Mouse (Mus musculus): ENCODE results near the gene Kcns1. TPM values are rescaled to one million over a fixed set of nuclear protein-coding genes. Genes with fewer than 3 reads are reported as not detected.

Gene Kcns1
- polyA plus RNA-seq, 1 experiment from 2014 or later, result 1.3 TPM

DNA sequence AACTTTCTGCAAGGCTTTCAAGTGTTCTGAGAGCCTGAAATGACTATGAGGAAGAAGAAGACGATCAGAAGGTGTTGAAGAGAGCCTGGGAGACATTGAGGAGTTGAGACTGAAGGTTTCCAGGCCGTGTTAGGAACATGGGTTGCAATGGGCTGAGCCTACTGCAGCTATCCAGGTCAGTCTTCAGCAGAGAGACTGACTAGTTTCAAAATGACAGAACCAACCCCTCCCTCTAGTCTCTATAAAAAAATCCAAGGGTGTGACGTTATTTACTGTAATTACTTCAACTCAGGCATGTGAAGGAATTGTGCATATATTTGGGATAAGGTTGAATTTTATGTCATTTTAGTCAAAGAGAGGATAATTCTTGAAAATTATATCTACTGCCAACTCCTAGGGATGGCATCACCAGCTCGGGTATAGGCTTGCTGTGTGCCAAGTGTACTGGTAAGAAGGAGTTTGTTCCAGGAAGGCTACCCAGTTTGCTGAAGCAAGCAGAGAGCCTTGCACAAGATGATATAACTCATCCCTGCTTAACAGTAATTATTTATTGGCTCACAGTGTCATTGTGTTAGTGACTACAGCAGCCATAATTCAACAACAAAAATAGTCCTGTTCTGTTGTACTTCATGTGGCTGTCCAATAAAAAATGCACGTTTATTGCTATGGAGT, 24.2 kb upstream of the Kcns1 start:
- Histone ChIP-seq H3K4me1 (replicated peaks; ENCODE audit: control insufficient read depth, insufficient read depth, low read length) (no peaks in the 10 kb centered on the region), H3K4me2 (ENCODE audit: low read length) (no peak overlapping the region), H3K36me3 (ENCODE audit: control insufficient read depth, insufficient read depth) (no peaks in the 10 kb centered on the region), H3K4me3 (replicated peaks; ENCODE audit: low read length) (no peak overlapping the region), H3K9me3 (ENCODE audit: control insufficient read depth, low read length) (no peaks in the 10 kb centered on the region), H3K9ac (replicated peaks; ENCODE audit: low read depth, low read length) (no peak overlapping the region), H3K27ac (ENCODE audit: low read length) (no peak overlapping the region), H3K27me3 (replicated peaks; ENCODE audit: control insufficient read depth, insufficient read depth, low read length) (no peaks in the 10 kb centered on the region)
- 83% methylated on average over 5 of the region's 5 CpGs for WGBS
- ATAC-seq, result no peak

DNA sequence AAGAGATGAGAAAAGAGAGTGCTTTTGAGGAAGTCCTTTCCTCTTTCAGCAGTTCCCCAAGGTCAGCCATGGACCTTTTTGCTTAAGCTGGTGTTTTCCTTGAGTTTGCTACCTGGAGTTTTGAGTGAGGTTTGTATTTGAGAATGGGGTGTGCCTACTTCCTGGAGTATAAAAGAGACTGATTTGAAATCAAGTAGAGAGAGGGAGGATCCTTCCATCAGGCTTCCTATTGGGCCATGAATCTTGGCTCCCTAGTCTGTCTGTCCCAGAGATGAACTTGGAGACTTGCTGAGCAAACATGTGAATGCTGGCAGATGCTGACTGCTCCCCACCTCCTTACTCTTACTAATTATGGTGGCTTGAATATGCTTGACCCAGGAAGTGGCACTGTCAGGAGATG, 21.4 kb upstream of the Kcns1 start:
- Histone ChIP-seq H3K4me3 (replicated peaks; ENCODE audit: low read length) (no peak overlapping the region), H3K27me3 (replicated peaks; ENCODE audit: control insufficient read depth, insufficient read depth, low read length) (no peaks in the 10 kb centered on the region), H3K9ac (replicated peaks; ENCODE audit: low read depth, low read length) (no peak overlapping the region), H3K27ac (ENCODE audit: low read length) (no peak overlapping the region), H3K36me3 (ENCODE audit: control insufficient read depth, insufficient read depth) (no peaks in the 10 kb centered on the region), H3K4me1 (replicated peaks; ENCODE audit: control insufficient read depth, insufficient read depth, low read length) (no peaks in the 10 kb centered on the region), H3K4me2 (ENCODE audit: low read length) (no peak overlapping the region), H3K9me3 (ENCODE audit: control insufficient read depth, low read length) (no peaks in the 10 kb centered on the region)
- ATAC-seq, result no peak

DNA sequence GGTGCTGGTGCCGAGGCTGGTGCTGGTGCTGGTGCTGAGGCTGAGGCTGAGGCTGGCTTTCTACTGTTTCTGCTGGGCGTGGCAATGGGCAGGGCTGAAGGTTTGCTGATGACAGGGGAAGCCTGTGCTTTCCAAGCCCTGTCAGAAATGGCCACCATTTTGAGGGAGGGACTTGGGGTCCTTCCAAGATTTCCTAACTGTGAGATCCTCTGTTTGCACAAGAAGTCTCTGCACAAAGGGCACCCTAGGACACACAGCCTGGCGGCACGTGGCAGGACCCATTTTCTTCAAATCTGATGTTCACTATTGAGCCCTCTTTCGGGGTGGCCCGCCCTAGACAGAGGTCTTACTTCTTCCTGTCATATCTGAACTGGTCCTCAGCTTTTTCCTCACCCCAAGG, 19.7 kb upstream of the Kcns1 start, which contains the start of gene Wfdc12:
Gene Wfdc12, minus strand, starts transcription at position 33 of the 400 bp plus-strand sequence.
- Histone ChIP-seq H3K4me2 (ENCODE audit: low read length) (no peak within 1 kb of the TSS), H3K4me1 (replicated peaks; ENCODE audit: control insufficient read depth, insufficient read depth, low read length) (no peaks in the 10 kb centered on the region), H3K36me3 (ENCODE audit: control insufficient read depth, insufficient read depth) (no peaks in the 10 kb centered on the region), H3K4me3 (replicated peaks; ENCODE audit: low read length) (no peak within 1 kb of the TSS), H3K27me3 (replicated peaks; ENCODE audit: control insufficient read depth, insufficient read depth, low read length) (no peaks in the 10 kb centered on the region), H3K9me3 (ENCODE audit: control insufficient read depth, low read length) (no peaks in the 10 kb centered on the region), H3K9ac (replicated peaks; ENCODE audit: low read depth, low read length) (no peak within 1 kb of the TSS), H3K27ac (ENCODE audit: low read length) (no peak within 1 kb of the TSS)
- 89% methylated on average over 6 of the region's 6 CpGs for WGBS
- no peak for ATAC-seq

DNA sequence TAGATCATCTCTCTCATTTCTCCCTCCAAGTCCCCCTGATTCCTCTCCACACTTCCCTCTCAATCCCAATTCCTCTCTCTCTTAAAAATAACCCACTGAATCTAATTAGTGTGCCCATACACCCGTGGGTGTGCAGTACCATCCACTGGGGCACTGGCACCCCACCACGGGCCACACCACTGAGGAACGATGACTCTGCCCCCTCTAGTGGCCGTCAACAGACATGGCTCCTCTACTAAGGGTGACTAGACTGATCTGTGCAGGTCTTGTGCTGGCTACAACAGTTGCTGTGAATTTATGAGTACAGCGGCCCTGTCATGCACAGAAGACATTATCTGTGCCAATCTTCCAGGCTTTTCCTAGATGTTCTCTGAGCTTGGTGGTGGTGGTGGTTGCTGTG, 17.8 kb upstream of the Kcns1 start:
- no peak overlapping the region for H3K4me2 ChIP-seq (ENCODE audit: low read length)
- H3K27me3 ChIP-seq (replicated peaks; ENCODE audit: control insufficient read depth, insufficient read depth, low read length), result no peaks in the 10 kb centered on the region
- peaks cover 2% of the 10 kb centered on the region; the same call in 1 of the 2 replicates for H3K4me1 ChIP-seq (replicated peaks; ENCODE audit: control insufficient read depth, insufficient read depth, low read length)
- H3K9me3 ChIP-seq (ENCODE audit: control insufficient read depth, low read length), result no peaks in the 10 kb centered on the region
- WGBS, result 35% methylated on average over 5 of the region's 5 CpGs
- no peak overlapping the region for H3K9ac ChIP-seq (replicated peaks; ENCODE audit: low read depth, low read length)
- no peaks in the 10 kb centered on the region for H3K36me3 ChIP-seq (ENCODE audit: control insufficient read depth, insufficient read depth)
- no peak for ATAC-seq
- H3K27ac ChIP-seq (ENCODE audit: low read length), result no peak overlapping the region
- no peak overlapping the region for H3K4me3 ChIP-seq (replicated peaks; ENCODE audit: low read length)

DNA sequence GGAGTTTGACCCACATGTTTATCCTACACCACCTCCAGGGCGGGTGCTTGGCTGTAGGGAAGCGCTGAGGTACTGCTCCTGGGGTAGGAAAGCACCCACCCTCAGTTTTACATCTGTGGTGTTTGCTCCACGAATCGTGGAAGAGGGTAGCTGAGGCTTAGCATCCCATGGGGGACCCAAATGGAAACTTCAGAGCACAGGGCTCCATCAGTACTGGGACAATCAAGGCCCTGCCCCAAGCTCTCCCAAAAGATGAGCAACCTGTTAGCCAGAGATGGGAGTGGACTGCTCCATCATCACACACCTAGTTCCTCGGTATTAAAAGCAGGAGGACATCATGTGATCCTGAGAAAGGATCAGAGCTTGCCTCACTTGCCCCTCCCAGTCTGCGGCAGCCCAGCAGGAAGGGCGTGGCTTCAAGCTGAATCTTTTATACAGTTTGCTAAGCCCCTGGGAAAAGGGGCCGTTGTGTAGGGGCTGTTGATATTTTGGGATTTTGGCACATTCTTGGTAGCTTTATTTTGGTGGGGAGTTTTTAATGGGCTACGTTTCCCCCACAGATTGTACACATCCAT, 13.3 kb upstream of the Kcns1 start:
- no peak overlapping the region for H3K9ac ChIP-seq (replicated peaks; ENCODE audit: low read depth, low read length)
- H3K27me3 ChIP-seq (replicated peaks; ENCODE audit: control insufficient read depth, insufficient read depth, low read length), result no peaks in the 10 kb centered on the region
- peaks cover 2% of the 10 kb centered on the region; the same call in 1 of the 2 replicates for H3K4me1 ChIP-seq (replicated peaks; ENCODE audit: control insufficient read depth, insufficient read depth, low read length)
- H3K4me3 ChIP-seq (replicated peaks; ENCODE audit: low read length), result no peak overlapping the region
- no peak overlapping the region for H3K27ac ChIP-seq (ENCODE audit: low read length)
- H3K4me2 ChIP-seq (ENCODE audit: low read length), result no peak overlapping the region
- no peaks in the 10 kb centered on the region for H3K36me3 ChIP-seq (ENCODE audit: control insufficient read depth, insufficient read depth)
- H3K9me3 ChIP-seq (ENCODE audit: control insufficient read depth, low read length), result no peaks in the 10 kb centered on the region
- 37% methylated on average over 9 of the region's 9 CpGs for WGBS
- no peak for ATAC-seq

DNA sequence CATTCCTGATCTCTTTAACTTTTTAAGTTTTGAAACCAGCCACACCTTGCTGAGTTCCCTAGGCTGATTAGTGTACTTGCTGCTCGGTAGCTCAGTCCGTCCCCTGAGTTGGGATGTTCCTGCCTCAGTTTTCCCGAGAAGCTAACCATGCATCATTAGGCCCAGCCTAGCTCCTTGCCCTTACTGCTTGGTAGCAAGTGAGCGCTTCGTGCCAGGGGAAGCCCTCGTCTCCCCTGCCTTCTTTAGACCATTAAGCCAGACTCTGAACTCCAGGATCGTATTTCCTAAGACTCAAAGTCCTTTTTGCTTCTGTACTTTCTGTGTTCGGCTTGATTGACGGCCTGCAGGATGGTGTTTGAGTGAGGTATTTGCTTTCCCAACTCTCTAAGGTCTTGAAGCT, 12.4 kb upstream of the Kcns1 start:
- no peak for ATAC-seq
- no peaks in the 10 kb centered on the region for H3K36me3 ChIP-seq (ENCODE audit: control insufficient read depth, insufficient read depth)
- no peaks in the 10 kb centered on the region for H3K9me3 ChIP-seq (ENCODE audit: control insufficient read depth, low read length)
- H3K9ac ChIP-seq (replicated peaks; ENCODE audit: low read depth, low read length), result no peak overlapping the region
- WGBS, result 64% methylated on average over 9 of the region's 9 CpGs
- no peaks in the 10 kb centered on the region for H3K27me3 ChIP-seq (replicated peaks; ENCODE audit: control insufficient read depth, insufficient read depth, low read length)
- no peak overlapping the region for H3K27ac ChIP-seq (ENCODE audit: low read length)
- peaks cover 2% of the 10 kb centered on the region; the same call in 1 of the 2 replicates for H3K4me1 ChIP-seq (replicated peaks; ENCODE audit: control insufficient read depth, insufficient read depth, low read length)
- H3K4me3 ChIP-seq (replicated peaks; ENCODE audit: low read length), result no peak overlapping the region
- no peak overlapping the region for H3K4me2 ChIP-seq (ENCODE audit: low read length)

DNA sequence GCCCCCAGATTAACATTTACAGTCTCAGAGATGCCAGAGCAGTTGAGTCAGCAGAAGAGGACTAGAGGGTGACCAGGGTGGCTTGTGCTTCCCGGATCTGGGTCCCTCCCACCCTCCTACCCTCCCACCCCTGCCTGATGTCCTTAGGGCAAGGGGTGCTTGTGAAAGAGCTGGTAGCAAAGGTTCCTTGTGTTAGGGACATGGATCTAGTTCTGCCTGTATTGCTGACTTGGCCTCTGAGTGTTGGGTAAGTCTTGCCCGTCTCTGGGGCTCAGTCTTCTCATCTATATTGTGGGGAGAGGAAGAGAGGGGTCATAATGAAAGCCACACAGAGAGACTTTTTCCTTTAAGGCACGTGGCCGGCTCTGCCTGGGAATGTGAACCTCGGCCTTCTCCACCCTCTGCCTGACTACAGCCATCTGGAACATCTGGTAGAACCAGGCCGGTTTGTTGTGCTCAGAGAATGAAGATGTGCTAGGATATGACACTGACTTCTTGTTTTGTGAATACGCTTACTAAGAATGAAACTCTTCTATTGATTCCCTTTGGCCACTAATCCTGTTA, 11.9 kb upstream of the Kcns1 start, which contains the start of gene Wfdc5:
Gene Wfdc5, minus strand, starts transcription at position 51 of the 564 bp plus-strand sequence.
- Histone ChIP-seq H3K27me3 (replicated peaks; ENCODE audit: control insufficient read depth, insufficient read depth, low read length) (no peaks in the 10 kb centered on the region), H3K9me3 (ENCODE audit: control insufficient read depth, low read length) (no peaks in the 10 kb centered on the region), H3K36me3 (ENCODE audit: control insufficient read depth, insufficient read depth) (no peaks in the 10 kb centered on the region), H3K27ac (ENCODE audit: low read length) (no peak within 1 kb of the TSS), H3K4me2 (ENCODE audit: low read length) (no peak within 1 kb of the TSS), H3K4me3 (replicated peaks; ENCODE audit: low read length) (no peak within 1 kb of the TSS), H3K4me1 (replicated peaks; ENCODE audit: control insufficient read depth, insufficient read depth, low read length) (peaks cover 2% of the 10 kb centered on the region; the same call in 1 of the 2 replicates), H3K9ac (replicated peaks; ENCODE audit: low read depth, low read length) (no peak within 1 kb of the TSS)
- WGBS, result 80% methylated on average over 7 of the region's 7 CpGs
- ATAC-seq, result no peak

DNA sequence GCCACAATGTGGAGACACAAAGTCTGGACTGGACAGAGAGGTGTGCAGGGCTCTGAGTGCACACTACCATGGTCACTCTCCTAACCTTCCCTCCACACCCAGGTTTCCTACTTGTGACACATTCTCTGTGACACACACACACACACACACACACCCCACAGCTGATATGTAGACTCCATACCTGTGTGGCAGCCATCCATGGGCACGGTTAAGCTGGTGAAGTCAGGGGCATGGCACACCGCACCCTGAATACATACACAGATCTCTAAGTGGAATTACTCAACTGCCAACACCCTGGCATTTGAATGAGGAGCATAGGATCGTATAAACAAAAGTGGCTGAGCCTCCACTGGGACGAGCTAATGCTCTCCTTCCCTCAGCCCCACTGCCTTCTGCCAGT, 9.9 kb upstream of the Kcns1 start:
- no peak overlapping the region for H3K9ac ChIP-seq (replicated peaks; ENCODE audit: low read depth, low read length)
- no peaks in the 10 kb centered on the region for H3K27me3 ChIP-seq (replicated peaks; ENCODE audit: control insufficient read depth, insufficient read depth, low read length)
- H3K9me3 ChIP-seq (ENCODE audit: control insufficient read depth, low read length), result no peaks in the 10 kb centered on the region
- no peak overlapping the region for H3K4me2 ChIP-seq (ENCODE audit: low read length)
- peaks cover 2% of the 10 kb centered on the region; the same call in 1 of the 2 replicates for H3K4me1 ChIP-seq (replicated peaks; ENCODE audit: control insufficient read depth, insufficient read depth, low read length)
- no peaks in the 10 kb centered on the region for H3K36me3 ChIP-seq (ENCODE audit: control insufficient read depth, insufficient read depth)
- H3K27ac ChIP-seq (ENCODE audit: low read length), result no peak overlapping the region
- no peak overlapping the region for H3K4me3 ChIP-seq (replicated peaks; ENCODE audit: low read length)
- 84% methylated on average over 4 of the region's 4 CpGs for WGBS
- ATAC-seq, result no peak

DNA sequence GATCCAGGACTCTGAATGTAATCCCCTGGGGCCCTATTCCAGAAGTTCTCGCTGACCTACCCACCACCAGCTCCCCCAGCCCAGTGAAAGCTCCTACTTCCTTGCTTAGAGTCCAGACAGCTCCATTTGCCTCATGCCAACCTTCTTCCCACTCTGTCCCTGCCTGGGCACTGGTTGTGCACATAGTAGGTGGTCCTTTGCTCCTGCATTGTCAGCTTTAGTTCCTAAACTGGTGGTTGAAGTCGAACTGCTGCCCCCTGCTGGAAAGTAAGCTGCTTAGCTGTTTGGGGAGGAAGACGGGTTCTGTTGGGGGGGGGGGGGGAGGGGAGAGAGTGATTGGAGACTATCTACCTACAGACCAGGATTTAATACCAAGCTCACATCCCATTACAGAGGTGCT, 9.2 kb upstream of the Kcns1 start:
- Histone ChIP-seq H3K9ac (replicated peaks; ENCODE audit: low read depth, low read length) (no peak overlapping the region), H3K4me3 (replicated peaks; ENCODE audit: low read length) (no peak overlapping the region), H3K4me1 (replicated peaks; ENCODE audit: control insufficient read depth, insufficient read depth, low read length) (peaks cover 2% of the 10 kb centered on the region; the same call in 1 of the 2 replicates), H3K27me3 (replicated peaks; ENCODE audit: control insufficient read depth, insufficient read depth, low read length) (no peaks in the 10 kb centered on the region), H3K27ac (ENCODE audit: low read length) (no peak overlapping the region), H3K9me3 (ENCODE audit: control insufficient read depth, low read length) (no peaks in the 10 kb centered on the region), H3K4me2 (ENCODE audit: low read length) (no peak overlapping the region), H3K36me3 (ENCODE audit: control insufficient read depth, insufficient read depth) (no peaks in the 10 kb centered on the region)
- 42% methylated on average over 3 of the region's 3 CpGs for WGBS
- ATAC-seq, result no peak
